Mouse (Mus musculus) CH12.LX (cell line): Measurements from ENCODE around the gene Mdfic. TPM values are rescaled to one million over a fixed set of nuclear protein-coding genes. Genes with fewer than 3 reads are reported as not detected.

ENCODE experiments used
- DNase-seq: peaks from one replicate; pipeline ENCODE4 v3.0.0-alpha.2; 2013; ENCODE audit errors: extremely low read depth
- H3K27ac ChIP-seq: 2 replicates; pipeline ENCODE4 v1.5.1; 2012; ENCODE audit warnings: low read depth, mild to moderate bottlenecking, control low read depth, moderate library complexity; ENCODE audit not compliant: insufficient read depth
- H3K27me3 ChIP-seq: replicated peaks from 2 replicates; pipeline ENCODE3; 2012; ENCODE audit warnings: inconsistent platforms
- H3K36me3 ChIP-seq, 2 experiments: replicated peaks in 1 of 2; 2 replicates each; pipeline versions ENCODE3 to v1.6.1; 2012; ENCODE audit warnings: inconsistent platforms in 1 of 2, low read length in 1 of 2, mild to moderate bottlenecking in 1 of 2, mixed read lengths in 1 of 2, moderate library complexity in 1 of 2; ENCODE audit not compliant: control insufficient read depth in 1 of 2, insufficient read depth in 1 of 2
- H3K4me1 ChIP-seq, 2 experiments: 2 replicates each; pipeline ENCODE4 v1.6.1; 2012; ENCODE audit warnings: inconsistent platforms in 1 of 2, moderate library complexity in 1 of 2; ENCODE audit not compliant: insufficient read depth in 2 of 2, control insufficient read depth in 1 of 2
- H3K4me2 ChIP-seq: 2 replicates; pipeline ENCODE4 v1.6.1; 2012; ENCODE audit warnings: low read depth, mild to moderate bottlenecking, control low read depth; ENCODE audit not compliant: poor library complexity, insufficient read depth, severe bottlenecking
- H3K4me3 ChIP-seq, 3 experiments: fragments of 150-350 bp in 1 of 3; sonication (generic) in 1 of 3; replicated peaks in 1 of 3; 2 replicates each; pipeline versions ENCODE3 to v1.5.1; 2011 to 2012; ENCODE audit warnings: low read depth in 2 of 3, low read length in 2 of 3, mild to moderate bottlenecking in 2 of 3, moderate library complexity in 2 of 3, control low read depth in 1 of 3, improper control_type of control experiment in 1 of 3, inconsistent platforms in 1 of 3, mixed read lengths in 1 of 3; ENCODE audit not compliant: poor library complexity in 1 of 3
- H3K79me2 ChIP-seq: replicated peaks from 2 replicates; pipeline ENCODE4 v1.6.1; 2012; ENCODE audit warnings: mild to moderate bottlenecking, moderate library complexity; ENCODE audit not compliant: control insufficient read depth, poor library complexity, insufficient read depth, severe bottlenecking; ENCODE audit errors: extremely low read depth
- H3K9ac ChIP-seq: 2 replicates; pipeline ENCODE4 v1.6.1; 2012; ENCODE audit warnings: low read depth, mild to moderate bottlenecking, control low read depth, moderate library complexity; ENCODE audit not compliant: insufficient read depth
- H3K9me3 ChIP-seq: replicated peaks from 2 replicates; pipeline ENCODE3; 2012; ENCODE audit warnings: low read length, inconsistent platforms, mixed read lengths
- BHLHE40 ChIP-seq: IDR thresholded peaks from 2 replicates; pipeline ENCODE4 v1.6.1; 2011; ENCODE audit warnings: mild to moderate bottlenecking, low read depth, low read length, improper control_type of control experiment
- CHD1 ChIP-seq: IDR thresholded peaks from 2 replicates; pipeline ENCODE4 v1.6.1; 2012; ENCODE audit warnings: low read depth, low read length, improper control_type of control experiment, inconsistent platforms
- CTCF ChIP-seq, 2 experiments: IDR thresholded peaks in 1 of 2; conservative IDR thresholded peaks in 1 of 2; 2 replicates each; pipeline ENCODE4 v1.5.1; 2011 to 2012; ENCODE audit warnings: low read depth in 2 of 2, low read length in 2 of 2, improper control_type of control experiment in 1 of 2, inconsistent platforms in 1 of 2, mild to moderate bottlenecking in 1 of 2, moderate library complexity in 1 of 2
- E2F4 ChIP-seq: IDR thresholded peaks from 2 replicates; pipeline ENCODE4 v1.6.1; 2011; ENCODE audit warnings: low read depth, low read length, improper control_type of control experiment; ENCODE audit not compliant: insufficient replicate concordance
- ELF1 ChIP-seq: IDR thresholded peaks from 2 replicates; pipeline ENCODE4 v1.6.1; 2014; ENCODE audit warnings: low read depth, mild to moderate bottlenecking, inconsistent platforms, low read length, improper control_type of control experiment
- EP300 ChIP-seq: IDR thresholded peaks from 2 replicates; pipeline ENCODE4 v1.6.1; 2011; ENCODE audit warnings: low read length, improper control_type of control experiment
- ETS1 ChIP-seq: conservative IDR thresholded peaks from 2 replicates; pipeline ENCODE4 v1.6.1; 2012; ENCODE audit warnings: low read depth, mild to moderate bottlenecking, inconsistent platforms, low read length, improper control_type of control experiment, moderate library complexity
- GABPA ChIP-seq: IDR thresholded peaks from 2 replicates; pipeline ENCODE4 v1.6.1; 2012; ENCODE audit warnings: low read depth, low read length, improper control_type of control experiment, inconsistent platforms; ENCODE audit not compliant: insufficient replicate concordance
- HCFC1 ChIP-seq: IDR thresholded peaks from 2 replicates; pipeline ENCODE4 v1.6.1; 2012; ENCODE audit warnings: low read depth, mild to moderate bottlenecking, inconsistent platforms, low read length, improper control_type of control experiment
- IRF4 ChIP-seq: IDR thresholded peaks from 2 replicates; pipeline ENCODE4 v1.6.1; 2014; ENCODE audit warnings: low read depth, mild to moderate bottlenecking, inconsistent platforms, low read length, improper control_type of control experiment
- JUN ChIP-seq: IDR thresholded peaks from 2 replicates; pipeline ENCODE4 v1.6.1; 2011; ENCODE audit warnings: low read depth, mild to moderate bottlenecking, low read length, improper control_type of control experiment, moderate library complexity; ENCODE audit not compliant: insufficient read depth
- JUND ChIP-seq: conservative IDR thresholded peaks from 2 replicates; pipeline ENCODE4 v1.6.1; 2011; ENCODE audit warnings: low read depth, low read length, improper control_type of control experiment
- KAT2A ChIP-seq: IDR thresholded peaks from 2 replicates; pipeline ENCODE4 v1.6.1; 2012; ENCODE audit warnings: low read length, improper control_type of control experiment, inconsistent platforms; ENCODE audit not compliant: insufficient replicate concordance
- MAFK ChIP-seq: IDR thresholded peaks from 2 replicates; pipeline ENCODE4 v1.6.1; 2011; ENCODE audit warnings: low read length, improper control_type of control experiment; ENCODE audit not compliant: insufficient replicate concordance
- MAX ChIP-seq: IDR thresholded peaks from 2 replicates; pipeline ENCODE4 v1.6.1; 2011; ENCODE audit warnings: low read length, improper control_type of control experiment
- MAZ ChIP-seq: IDR thresholded peaks from 2 replicates; pipeline ENCODE4 v1.6.1; 2012; ENCODE audit warnings: low read depth, mild to moderate bottlenecking, inconsistent platforms, low read length, improper control_type of control experiment, moderate library complexity
- MEF2A ChIP-seq: IDR thresholded peaks from 2 replicates; pipeline ENCODE4 v1.6.1; 2014; ENCODE audit warnings: low read depth, mild to moderate bottlenecking, inconsistent platforms, low read length, improper control_type of control experiment, borderline replicate concordance
- MYC ChIP-seq: IDR thresholded peaks from 2 replicates; pipeline ENCODE4 v1.6.1; 2011; ENCODE audit warnings: low read depth, mild to moderate bottlenecking, improper control_type of control experiment, low read length
- NRF1 ChIP-seq: IDR thresholded peaks from 2 replicates; pipeline ENCODE4 v1.6.1; 2014; ENCODE audit warnings: low read depth, mild to moderate bottlenecking, inconsistent platforms, low read length, improper control_type of control experiment, moderate library complexity
- POLR2A ChIP-seq: IDR thresholded peaks from 2 replicates; pipeline ENCODE4 v1.6.1; 2011; ENCODE audit warnings: low read depth, mild to moderate bottlenecking, improper control_type of control experiment, low read length
- POLR2AphosphoS2 ChIP-seq: IDR thresholded peaks from 2 replicates; pipeline ENCODE4 v1.6.1; 2011; ENCODE audit warnings: low read depth, low read length, improper control_type of control experiment
- RAD21 ChIP-seq: IDR thresholded peaks from 2 replicates; pipeline ENCODE4 v1.6.1; 2011; ENCODE audit warnings: low read depth, mild to moderate bottlenecking, low read length, improper control_type of control experiment, moderate library complexity
- RCOR1 ChIP-seq: conservative IDR thresholded peaks from 2 replicates; pipeline ENCODE4 v1.6.1; 2012; ENCODE audit warnings: low read depth, mild to moderate bottlenecking, inconsistent platforms, low read length, improper control_type of control experiment
- SIN3A ChIP-seq: IDR thresholded peaks from 2 replicates; pipeline ENCODE4 v1.6.1; 2012; ENCODE audit warnings: low read length, improper control_type of control experiment, inconsistent platforms
- UBTF ChIP-seq: IDR thresholded peaks from 2 replicates; pipeline ENCODE4 v1.6.1; 2012; ENCODE audit warnings: low read depth, mild to moderate bottlenecking, inconsistent platforms, low read length, improper control_type of control experiment, moderate library complexity
- USF1 ChIP-seq: IDR thresholded peaks from 2 replicates; pipeline ENCODE4 v1.6.1; 2014; ENCODE audit warnings: low read depth, mild to moderate bottlenecking, inconsistent platforms, low read length, improper control_type of control experiment
- USF2 ChIP-seq: conservative IDR thresholded peaks from 2 replicates; pipeline ENCODE4 v1.6.1; 2011; ENCODE audit warnings: low read depth, low read length, improper control_type of control experiment
- ZC3H11A ChIP-seq: IDR thresholded peaks from 2 replicates; pipeline ENCODE4 v1.6.1; 2012; ENCODE audit warnings: low read depth, mild to moderate bottlenecking, inconsistent platforms, low read length, improper control_type of control experiment
- ZKSCAN1 ChIP-seq: IDR thresholded peaks from 2 replicates; pipeline ENCODE4 v1.6.1; 2012; ENCODE audit warnings: low read depth, inconsistent platforms, low read length, improper control_type of control experiment, borderline replicate concordance
- ZNF384 ChIP-seq: IDR thresholded peaks from 2 replicates; pipeline ENCODE4 v1.6.1; 2012; ENCODE audit warnings: low read depth, low read length, improper control_type of control experiment, inconsistent platforms
- dilution Hi-C: fragments of 300-500 bp; cut with MboI; formaldehyde crosslinking; loops from 2 replicates; pipeline ENCODE4 v1.14.3; 2020; ENCODE audit warnings: low sequenced_read_pairs; ENCODE audit not compliant: extremely low pct_unique_long_range_greater_than_20kb, extremely low pct_ligation_motif_present
- in situ Hi-C: fragments of 300-500 bp; cut with MboI; formaldehyde crosslinking; loops from 3 replicates; pipeline ENCODE4 v1.14.3; 2019; ENCODE audit warnings: low sequenced_read_pairs, low pct_ligation_motif_present, low pct_unique_long_range_greater_than_20kb, mixed read lengths
- polyA plus RNA-seq: library from polyadenylated mRNA; unstranded; fragments of >175 nt; gene quantifications from 2 replicates; pipeline ENCODE4 v1.2.1, GENCODE M21; 2012; ENCODE audit warnings: low read depth; ENCODE audit not compliant: insufficient read length
- total RNA-seq, 2 experiments: library from RNA; depleted of rRNA; stranded (reverse); fragments of 300-350 nt in 1 of 2; fragments of >200 nt in 1 of 2; gene quantifications; 2 replicates each; pipeline ENCODE4 v1.2.3; 2012 to 2014

Gene Mdfic
- total and polyA plus RNA-seq, 3 experiments: 8.3 to 14.7 (median 14.1) TPM

DNA sequence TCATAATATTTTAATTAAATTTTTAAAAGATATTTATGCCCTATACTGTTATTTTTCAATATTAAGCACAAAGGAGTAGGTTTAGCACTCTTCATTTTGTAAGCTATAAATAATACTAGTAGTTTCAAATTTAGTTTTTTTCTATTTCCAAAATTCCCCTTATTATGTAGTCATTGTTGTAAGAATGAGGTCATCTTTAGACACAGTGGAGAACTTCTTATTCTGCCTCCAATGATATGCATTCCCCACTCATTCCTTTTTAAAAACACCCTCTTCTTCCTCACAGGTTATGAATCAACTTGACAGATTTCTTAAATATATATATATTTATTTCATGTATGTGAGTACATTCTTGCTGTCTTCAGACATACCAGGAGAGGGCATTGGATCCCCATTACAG, 49.1 kb upstream of the Mdfic start:
- no peak for DNase-seq
- Histone ChIP-seq H3K27me3 (no peaks in the 10 kb centered on the region), H3K4me1 (peaks cover 0 to 13% of the 10 kb centered on the region in 2 experiments; a peak in 2 of 4 replicates), H3K27ac (no peak overlapping the region), H3K36me3 (no peaks in the 10 kb centered on the region), H3K9me3 (no peaks in the 10 kb centered on the region), H3K4me2 (no peak overlapping the region), H3K79me2 (no peaks in the 10 kb centered on the region), H3K9ac (no peak overlapping the region), H3K4me3 (no peak overlapping the region)
- dilution Hi-C loops: no loop called here
- in situ Hi-C loops: no loop called here
- TF ChIP-seq BHLHE40 (no peak), MYC (no peak), MEF2A (peak; percentile 23; the same call in 1 of the 2 replicates), CTCF (conservative IDR thresholded peaks at IDR 0.05 in 1 of 2, IDR thresholded peaks at IDR 0.05 in 1 of 2; ENCODE audit: low read depth in 2 of 2, low read length in 2 of 2) (peak in 1 of 2 experiments; percentile 38; a peak in 2 of 4 replicates), ELF1 (no peak), POLR2AphosphoS2 (no peak), EP300 (peak; percentile 41; the same call in 1 of the 2 replicates), KAT2A (no peak), JUND (peak; percentile 76), RAD21 (peak; percentile 42), SIN3A (no peak), MAZ (no peak), RCOR1 (no peak), ZKSCAN1 (no peak), JUN (peak; percentile 91), POLR2A (no peak), IRF4 (peak; percentile 13; the same call in 1 of the 2 replicates), MAX (no peak), GABPA (no peak), USF2 (no peak), NRF1 (no peak), E2F4 (no peak), ETS1 (no peak), CHD1 (no peak), ZC3H11A (no peak), HCFC1 (no peak), ZNF384 (no peak; the same call in 1 of the 2 replicates), UBTF (no peak), MAFK (no peak), USF1 (no peak)
